Mouse (Mus musculus) adrenal gland, postnatal 0 days (tissue): ENCODE measurements around the gene Ctsw. TPM values are rescaled to one million over a fixed set of nuclear protein-coding genes. Genes with fewer than 3 reads are reported as not detected.

Source experiments
- polyA plus RNA-seq: library from polyadenylated mRNA; unstranded; fragments of >200 nt; fragmentation: Nextera tagmentation; extraction: Ambion mirVana; gene quantifications from 2 replicates; pipeline ENCODE4 v1.2.1, GENCODE M21; 2015

The Ctsw gene
- polyA plus RNA-seq, result 0.36 and 1.1 TPM in 2 replicates

GRCm38 (mm10) chr19:5468374-5468773, at the start of gene Ctsw:
Gene Ctsw (minus strand): TSS chr19:5468507.

GRCm38 (mm10) chr19:5510031-5511026, 42.0 kb upstream of the Ctsw start, which contains the start of gene Snx32:
Gene Snx32 (minus strand): TSS chr19:5510538.

GRCm38 (mm10) chr19:5503687-5504086, 35.4 kb upstream of the Ctsw start, which contains the start of gene 1700020D05Rik:
Gene 1700020D05Rik (minus strand): TSS chr19:5503787.

GRCm38 (mm10) chr19:5490313-5490897, 22.1 kb upstream of the Ctsw start, which contains the start of gene Cfl1:
Gene Cfl1 (plus strand): TSS chr19:5490455.

GRCm38 (mm10) chr19:5487768-5488550, 19.7 kb upstream of the Ctsw start, which contains the start of gene Mus81:
Gene Mus81 (minus strand): TSS chr19:5488402.

GRCm38 (mm10) chr19:5473720-5474119, 5.4 kb upstream of the Ctsw start, which contains the start of gene Efemp2:
Gene Efemp2 (plus strand): TSS chr19:5473954.

GRCm38 (mm10) chr19:5460465-5460911, 7.8 kb downstream of the Ctsw start, which contains the start of gene Fibp:
Gene Fibp (plus strand): TSS chr19:5460615.

GRCm38 (mm10) chr19:5457746-5458442, 10.4 kb downstream of the Ctsw start, which contains the start of gene Ccdc85b:
Gene Ccdc85b (minus strand): TSS chr19:5457894.

GRCm38 (mm10) chr19:5447515-5448353, 20.6 kb downstream of the Ctsw start, which contains the start of gene Fosl1:
Gene Fosl1 (plus strand): TSS chr19:5447547.

GRCm38 (mm10) chr19:5424782-5425741, 43.2 kb downstream of the Ctsw start, which contains the start of the genes Drap1 and AI837181:
Gene Drap1 (minus strand): TSS chr19:5424979.
Gene AI837181 (plus strand): TSS chr19:5425144.

Other genes starting within 250 kb of the Ctsw start
- 13.0 and 16.0 TPM in 2 replicates for gene Pacs1, start 195.4 kb downstream of the Ctsw start, polyA plus RNA-seq
- gene Sf3b2, start 173.1 kb downstream of the Ctsw start, polyA plus RNA-seq, result 149 and 197 TPM in 2 replicates
- 0.55 and 1.7 TPM in 2 replicates for gene Gal3st3, start 170.2 kb downstream of the Ctsw start, polyA plus RNA-seq
- gene Catsper1, start 132.8 kb downstream of the Ctsw start, polyA plus RNA-seq, result not detected in 2 replicates
- 3.2 and 5.0 TPM in 2 replicates for gene Cst6, start 118.9 kb downstream of the Ctsw start, polyA plus RNA-seq
- gene Eif1ad, start 101.8 kb downstream of the Ctsw start, polyA plus RNA-seq, result 23.8 and 31.0 TPM in 2 replicates
- gene Banf1, start 101.3 kb downstream of the Ctsw start, polyA plus RNA-seq, result 194 and 261 TPM in 2 replicates
- gene Sart1, start 79.8 kb downstream of the Ctsw start, polyA plus RNA-seq, result 36.8 and 43.5 TPM in 2 replicates
- not detected in 2 replicates for gene Tsga10ip, start 66.0 kb downstream of the Ctsw start, polyA plus RNA-seq
- 284 and 285 TPM in 2 replicates for gene Drap1, start 43.5 kb downstream of the Ctsw start, polyA plus RNA-seq
- gene AI837181, start 43.4 kb downstream of the Ctsw start, polyA plus RNA-seq, result 42.0 and 47.6 TPM in 2 replicates
- gene Fosl1, start 21.0 kb downstream of the Ctsw start, polyA plus RNA-seq, result not detected in 2 replicates
- gene Ccdc85b, start 10.6 kb downstream of the Ctsw start, polyA plus RNA-seq, result 12.7 and 16.2 TPM in 2 replicates
- gene Fibp, start 7.9 kb downstream of the Ctsw start, polyA plus RNA-seq, result 92.0 and 126 TPM in 2 replicates
- 77.3 and 88.0 TPM in 2 replicates for gene Efemp2, start 5.4 kb upstream of the Ctsw start, polyA plus RNA-seq
- 18.1 and 22.0 TPM in 2 replicates for gene Mus81, start 19.9 kb upstream of the Ctsw start, polyA plus RNA-seq
- gene Cfl1, start 21.9 kb upstream of the Ctsw start, polyA plus RNA-seq, result 1,277 and 1,424 TPM in 2 replicates
- not detected in 2 replicates for gene 1700020D05Rik, start 35.3 kb upstream of the Ctsw start, polyA plus RNA-seq
- 14.4 and 16.0 TPM in 2 replicates for gene Snx32, start 42.0 kb upstream of the Ctsw start, polyA plus RNA-seq
- 0.36 and 0.41 TPM in 2 replicates for gene Ovol1, start 92.1 kb upstream of the Ctsw start, polyA plus RNA-seq
- 1.0 and 4.3 TPM in 2 replicates for gene Ap5b1, start 99.5 kb upstream of the Ctsw start, polyA plus RNA-seq
- 189 and 232 TPM in 2 replicates for gene Rnaseh2c, start 133.4 kb upstream of the Ctsw start, polyA plus RNA-seq
- gene Kat5, start 141.7 kb upstream of the Ctsw start, polyA plus RNA-seq, result 42.7 and 55.8 TPM in 2 replicates
- gene Rela, start 169.0 kb upstream of the Ctsw start, polyA plus RNA-seq, result 32.7 and 55.1 TPM in 2 replicates
- gene Sipa1, start 195.2 kb upstream of the Ctsw start, polyA plus RNA-seq, result 23.6 and 38.7 TPM in 2 replicates
- 20.8 and 28.6 TPM in 2 replicates for gene Map3k11, start 220.2 kb upstream of the Ctsw start, polyA plus RNA-seq
- gene Pcnx3, start 220.4 kb upstream of the Ctsw start, polyA plus RNA-seq, result 8.7 and 15.1 TPM in 2 replicates
- 0.33 and 0.57 TPM in 2 replicates for gene Kcnk7, start 235.9 kb upstream of the Ctsw start, polyA plus RNA-seq